Mouse (Mus musculus) liver, embryonic 14.5 days (tissue): Measurements from ENCODE around the gene Hes3. TPM values are rescaled to one million over a fixed set of nuclear protein-coding genes. Genes with fewer than 3 reads are reported as not detected.

Source experiments
- ATAC-seq: fragments of 200-750 bp; cut with Nextera tagmentation; 2 replicates; pipeline ENCODE4 v1.8.0; 2017; ENCODE audit warnings: moderate number of reproducible peaks, mild to moderate bottlenecking, moderate library complexity; ENCODE audit not compliant: insufficient read depth
- DNase-seq, 3 experiments: peaks; one replicate each; pipeline ENCODE4 v3.0.0-alpha.2; 2012 to 2013; ENCODE audit warnings: low read depth in 3 of 3, low spot score in 3 of 3
- H3K27ac ChIP-seq: fragments of 300-500 bp; sonication (generic); 2 replicates; pipeline ENCODE4 v1.5.1; 2014; ENCODE audit warnings: moderate library complexity, mild to moderate bottlenecking, control low read depth, inconsistent platforms
- H3K27me3 ChIP-seq: fragments of 300-500 bp; sonication (generic); 2 replicates; pipeline ENCODE4 v1.6.1; 2014; ENCODE audit warnings: mild to moderate bottlenecking, low read length, moderate library complexity; ENCODE audit not compliant: control insufficient read depth, insufficient read depth
- H3K36me3 ChIP-seq: fragments of 300-500 bp; sonication (generic); replicated peaks from 2 replicates; pipeline ENCODE4 v1.6.1; 2014; ENCODE audit warnings: low read depth; ENCODE audit not compliant: control insufficient read depth, insufficient read depth
- H3K4me1 ChIP-seq, 2 experiments: fragments of 200-500 bp in 1 of 2; fragments of 300-500 bp in 1 of 2; sonication (generic) in 1 of 2; replicated peaks; 2 replicates each; pipeline ENCODE4 v1.6.1; 2012 to 2014; ENCODE audit warnings: antibody characterized with exemption in 1 of 2, inconsistent platforms in 1 of 2, low read length in 1 of 2; ENCODE audit not compliant: control insufficient read depth in 2 of 2, insufficient read depth in 2 of 2
- H3K4me2 ChIP-seq: fragments of 300-500 bp; sonication (generic); 2 replicates; pipeline ENCODE4 v1.6.1; 2014; ENCODE audit warnings: low read depth, mild to moderate bottlenecking, control low read depth, moderate library complexity
- H3K4me3 ChIP-seq, 2 experiments: fragments of 200-500 bp in 1 of 2; fragments of 300-500 bp in 1 of 2; sonication (generic) in 1 of 2; 2 replicates each; pipeline ENCODE4 v1.5.1; 2012 to 2014; ENCODE audit warnings: low read depth in 2 of 2, low read length in 2 of 2, mild to moderate bottlenecking in 2 of 2, control low read depth in 1 of 2, inconsistent platforms in 1 of 2, moderate library complexity in 1 of 2; ENCODE audit not compliant: insufficient read depth in 1 of 2
- H3K9ac ChIP-seq: fragments of 300-500 bp; sonication (generic); replicated peaks from 2 replicates; pipeline ENCODE4 v1.6.1; 2014; ENCODE audit warnings: mild to moderate bottlenecking, control low read depth, moderate library complexity
- H3K9me3 ChIP-seq: fragments of 300-500 bp; sonication (generic); 2 replicates; pipeline ENCODE4 v1.6.1; 2016; ENCODE audit warnings: low read length, mixed read lengths; ENCODE audit not compliant: control insufficient read depth
- CTCF ChIP-seq: IDR thresholded peaks from 2 replicates; pipeline ENCODE4 v1.5.1; 2016; ENCODE audit warnings: antibody characterized with exemption, low read depth, control low read depth
- EP300 ChIP-seq: IDR thresholded peaks from 2 replicates; pipeline ENCODE4 v1.6.1; 2016; ENCODE audit warnings: antibody characterized with exemption, low read depth
- WGBS: fragments of 180-500 bp; shearing (Covaris S2); extraction: QIAGEN DNeasy Blood & Tissue Kit; methylation state at CpG from one replicate; pipeline ENCODE4 v1.1.7; 2014; ENCODE audit not compliant: insufficient replicate concordance; 5-methylcytosine and 5-hydroxymethylcytosine counted together
- polyA plus RNA-seq, 2 experiments: library from polyadenylated mRNA; depleted of rRNA in 1 of 2; stranded (reverse) in 1 of 2; unstranded in 1 of 2; fragments of >200 nt; fragmentation: Nextera tagmentation in 1 of 2; extraction: Ambion mirVana in 1 of 2; gene quantifications; 2 replicates each; pipeline versions ENCODE4 v1.2.1 to v1.2.3; 2012 to 2014

The Hes3 gene
- polyA plus RNA-seq, 2 experiments = not detected

GRCm38 (mm10) chr4:152247195-152247594, 44.3 kb downstream of the Hes3 start:
- Histone ChIP-seq H3K9ac (no peak overlapping the region), H3K4me1 (no peaks in the 10 kb centered on the region), H3K4me2 (no peak overlapping the region), H3K27me3 (no peaks in the 10 kb centered on the region), H3K4me3 (no peak overlapping the region), H3K9me3 (no peaks in the 10 kb centered on the region), H3K36me3 (no peaks in the 10 kb centered on the region), H3K27ac (no peak overlapping the region)
- DNase-seq = no peak
- no peak for TF ChIP-seq CTCF
- no peak for TF ChIP-seq EP300
- ATAC-seq = no peak
- 32% methylated on average over 3 of the region's 3 CpGs for WGBS

GRCm38 (mm10) chr4:152246011-152246410, 45.5 kb downstream of the Hes3 start:
- WGBS = 81% methylated on average over 6 of the region's 6 CpGs
- no peak for ATAC-seq
- Histone ChIP-seq H3K4me2 (no peak overlapping the region), H3K27ac (no peak overlapping the region), H3K27me3 (no peaks in the 10 kb centered on the region), H3K36me3 (no peaks in the 10 kb centered on the region), H3K4me3 (no peak overlapping the region), H3K4me1 (no peaks in the 10 kb centered on the region), H3K9ac (no peak overlapping the region), H3K9me3 (no peaks in the 10 kb centered on the region)
- DNase-seq = no peak
- TF ChIP-seq EP300 (no peak), CTCF (no peak)

- no peak for ATAC-seq
- H3K4me1 ChIP-seq = no peaks in the 10 kb centered on the region
- H3K4me3 ChIP-seq = no peak overlapping the region
- H3K9ac ChIP-seq = no peak overlapping the region
- TF ChIP-seq EP300 (no peak), CTCF (no peak)
- 66% methylated on average over 11 of the region's 11 CpGs for WGBS
- H3K9me3 ChIP-seq = no peaks in the 10 kb centered on the region
- no peaks in the 10 kb centered on the region for H3K27me3 ChIP-seq
- no peaks in the 10 kb centered on the region for H3K36me3 ChIP-seq
- no peak for DNase-seq
- no peak overlapping the region for H3K27ac ChIP-seq
- H3K4me2 ChIP-seq = no peak overlapping the region
Measured at GRCm38 (mm10) chr4:152244545-152245522, 46.6 kb downstream of the Hes3 start.

- no peak overlapping the region for H3K9ac ChIP-seq
- H3K4me2 ChIP-seq = no peak overlapping the region
- H3K4me3 ChIP-seq = no peak overlapping the region
- no peaks in the 10 kb centered on the region for H3K36me3 ChIP-seq
- no peak for TF ChIP-seq CTCF
- no peak for TF ChIP-seq EP300
- H3K27ac ChIP-seq = no peak overlapping the region
- 64% methylated on average over 8 of the region's 8 CpGs for WGBS
- no peak for ATAC-seq
- H3K9me3 ChIP-seq = no peaks in the 10 kb centered on the region
- H3K4me1 ChIP-seq = no peaks in the 10 kb centered on the region
- no peak for DNase-seq
- no peaks in the 10 kb centered on the region for H3K27me3 ChIP-seq
Measured at GRCm38 (mm10) chr4:152243969-152244368, 47.5 kb downstream of the Hes3 start.

- no peaks in the 10 kb centered on the region for H3K9me3 ChIP-seq
- 74% methylated on average over 9 of the region's 9 CpGs for WGBS
- H3K4me1 ChIP-seq = no peaks in the 10 kb centered on the region
- H3K4me2 ChIP-seq = no peak overlapping the region
- TF ChIP-seq EP300 (no peak), CTCF (no peak)
- H3K9ac ChIP-seq = no peak overlapping the region
- no peak overlapping the region for H3K27ac ChIP-seq
- H3K4me3 ChIP-seq = no peak overlapping the region
- DNase-seq (no peak), ATAC-seq (no peak)
- no peaks in the 10 kb centered on the region for H3K36me3 ChIP-seq
- H3K27me3 ChIP-seq = no peaks in the 10 kb centered on the region
Measured at GRCm38 (mm10) chr4:152243241-152243891, 48.1 kb downstream of the Hes3 start.
